Mouse (Mus musculus) frontal cortex, postnatal 10 days (tissue): Measurements from ENCODE around the gene Trim8.

Experiments used
- DNase-seq, 2 experiments: peaks; one replicate each; pipeline ENCODE4 v3.0.0; 2022; ENCODE audit warnings: low spot score in 2 of 2, mixed read lengths in 1 of 2

Gene Trim8

DNA sequence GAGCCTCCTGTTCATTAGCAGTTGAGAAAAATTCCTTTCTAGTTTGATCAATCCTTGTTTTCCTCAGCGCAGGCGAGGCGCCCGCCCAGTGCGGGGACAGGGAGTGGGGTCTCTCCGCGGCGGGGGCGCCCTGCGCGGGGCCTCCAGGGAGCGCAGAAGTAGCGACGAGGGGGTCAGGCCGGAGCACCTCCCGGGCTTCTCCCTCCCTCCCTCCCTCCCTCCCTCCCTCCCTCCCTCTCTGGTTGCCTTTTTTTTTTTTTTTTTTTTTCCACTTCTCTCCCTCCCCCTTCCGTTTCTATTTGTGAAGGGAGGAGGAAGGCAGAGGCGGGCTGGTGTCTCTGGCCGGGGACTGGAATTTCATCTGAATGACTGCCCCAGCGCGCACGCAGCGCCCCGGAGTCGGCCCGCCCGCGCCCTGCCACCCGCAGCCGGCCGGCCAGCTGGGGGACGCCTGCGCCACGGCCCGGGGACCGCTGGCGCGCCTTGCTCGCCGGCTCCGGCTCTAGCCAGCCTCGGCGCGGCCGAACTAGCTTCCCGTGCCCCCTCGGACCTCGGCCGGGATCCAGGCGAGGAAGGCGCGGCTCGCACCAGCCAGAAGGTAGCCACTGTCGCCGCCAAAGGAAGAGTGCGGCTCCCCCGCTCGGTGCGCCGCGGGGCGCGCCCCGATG lies at the start of gene Trim8:
Gene Trim8 (plus strand): TSS at position 302 of the 668 bp plus-strand sequence.
- DNase-seq = peak; percentile 84 to 85

GRCm38 (mm10) chr19:46452052-46452827 lies 49.3 kb upstream of the Trim8 start:
- DNase-seq = peak; percentile 48 to 60

DNA sequence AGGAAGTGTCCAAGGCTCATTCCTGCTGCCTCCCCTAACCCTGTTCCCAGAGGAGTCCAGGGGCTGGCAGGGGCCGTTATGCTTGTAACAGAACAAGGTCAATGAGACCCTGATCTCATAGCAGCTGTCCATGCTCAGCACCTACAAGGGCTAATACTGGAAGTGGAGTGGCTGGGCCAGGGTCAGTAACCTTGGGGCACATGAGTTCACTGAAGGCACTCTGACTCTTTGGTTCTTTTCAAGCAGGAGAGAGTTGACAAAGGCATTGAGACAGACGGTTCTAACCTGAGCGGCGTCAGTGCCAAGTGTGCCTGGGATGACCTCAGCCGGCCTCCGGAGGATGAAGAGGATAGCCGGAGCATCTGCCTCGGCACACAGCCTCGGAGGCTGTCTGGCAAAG lies 48.6 kb upstream of the Trim8 start:
- no peak for DNase-seq

DNA sequence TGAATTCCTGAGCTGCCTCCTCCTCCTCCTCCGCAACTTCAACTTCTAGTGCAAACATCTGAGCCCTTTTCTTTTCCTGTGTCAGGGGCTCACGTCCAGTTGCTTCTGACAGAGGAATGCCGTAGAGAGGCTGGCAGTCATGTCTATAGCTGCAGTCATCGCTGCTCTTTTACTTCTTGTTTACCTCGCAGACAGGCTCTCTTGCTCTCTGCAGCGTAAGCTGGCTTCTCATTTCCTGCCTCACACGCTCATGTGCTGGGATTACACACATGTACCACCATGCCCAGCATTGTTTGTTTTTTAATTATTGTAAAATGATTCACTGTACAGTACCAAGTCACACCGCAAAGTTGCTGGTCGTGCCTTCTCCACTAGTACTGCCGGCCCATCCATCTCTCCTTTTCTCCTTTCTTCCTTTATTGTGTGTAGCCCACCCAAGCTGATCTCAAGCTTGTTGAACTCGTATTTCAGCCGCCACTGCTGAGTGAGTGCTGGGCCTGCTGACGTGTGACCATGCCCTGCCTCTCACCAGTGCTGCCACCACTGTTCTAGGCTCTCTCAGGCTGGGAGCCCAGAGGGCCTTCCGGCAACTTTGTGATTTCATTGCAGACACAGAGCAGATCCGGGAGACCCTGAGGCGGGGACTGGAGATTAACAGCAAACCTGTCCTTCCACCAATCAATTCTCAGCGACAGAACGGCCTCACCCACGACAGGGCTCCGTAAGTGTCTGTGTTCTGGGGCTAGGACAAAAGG lies 47.2 kb upstream of the Trim8 start:
- no peak for DNase-seq

GRCm38 (mm10) chr19:46455032-46455431 lies 46.5 kb upstream of the Trim8 start:
- no peak for DNase-seq

DNA sequence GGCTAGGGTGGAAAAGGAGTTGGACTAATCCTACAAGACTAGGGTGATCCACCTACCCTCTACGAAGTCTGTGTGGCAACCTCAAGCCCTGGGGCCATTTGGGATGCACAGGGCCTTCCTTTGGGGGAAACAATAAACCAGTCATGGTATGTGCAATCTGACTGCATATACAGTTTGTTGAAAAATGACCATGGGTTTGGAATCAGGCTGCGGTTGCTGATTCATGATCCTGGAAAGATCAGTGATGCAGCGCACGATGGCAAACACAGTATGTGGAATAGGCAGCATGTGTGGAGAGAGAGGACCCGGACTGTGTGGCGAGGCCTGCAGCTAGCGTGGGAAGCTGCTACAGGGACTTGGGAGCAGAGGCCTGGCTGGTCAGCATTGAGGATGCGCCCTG lies 45.9 kb upstream of the Trim8 start:
- DNase-seq = no peak

GRCm38 (mm10) chr19:46456018-46456735 lies 45.3 kb upstream of the Trim8 start:
- no peak for DNase-seq

- DNase-seq = no peak
These were observed 43.7 kb upstream of the Trim8 start for GRCm38 (mm10) chr19:46457798-46458197.

DNA sequence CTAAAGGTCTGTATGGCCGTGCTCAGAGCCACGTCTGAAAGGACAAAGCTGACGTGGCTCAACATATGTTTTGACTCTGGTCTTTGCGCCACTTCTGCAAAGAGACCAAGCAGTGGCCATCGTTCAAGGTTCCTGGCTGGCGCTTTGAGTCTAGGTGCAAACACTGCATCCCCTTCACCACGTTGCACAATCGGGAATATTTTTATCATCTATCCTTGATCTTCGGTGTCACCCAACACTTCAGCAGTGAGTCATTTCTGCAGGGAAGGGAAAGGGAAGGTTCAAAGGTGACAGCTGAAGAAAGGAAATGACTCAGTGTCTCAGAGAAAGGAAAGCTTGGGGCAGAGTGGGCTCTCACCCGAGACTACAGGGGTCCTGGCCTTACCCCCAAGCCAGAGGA lies 42.2 kb upstream of the Trim8 start:
- no peak for DNase-seq

DNA sequence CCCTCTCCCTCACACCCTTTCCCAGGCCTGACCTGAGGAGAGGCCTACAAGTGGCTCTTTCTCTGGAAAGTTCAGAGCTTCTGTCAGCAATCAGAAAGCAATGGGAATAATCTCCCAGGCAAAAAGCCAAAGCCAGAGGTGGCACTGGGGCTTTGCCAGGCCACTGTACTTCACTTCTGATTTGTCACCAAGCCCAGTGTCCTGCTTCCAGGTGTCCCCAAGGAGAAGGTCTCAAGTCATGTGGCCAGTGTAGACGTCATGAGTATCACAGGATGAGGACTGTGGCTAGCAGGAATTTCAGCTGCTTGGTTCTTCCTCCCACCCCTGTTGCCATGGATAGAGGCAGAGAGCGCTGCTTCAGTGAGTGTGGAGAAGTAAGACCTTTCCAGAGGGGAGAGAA lies 41.6 kb upstream of the Trim8 start:
- no peak for DNase-seq

DNA sequence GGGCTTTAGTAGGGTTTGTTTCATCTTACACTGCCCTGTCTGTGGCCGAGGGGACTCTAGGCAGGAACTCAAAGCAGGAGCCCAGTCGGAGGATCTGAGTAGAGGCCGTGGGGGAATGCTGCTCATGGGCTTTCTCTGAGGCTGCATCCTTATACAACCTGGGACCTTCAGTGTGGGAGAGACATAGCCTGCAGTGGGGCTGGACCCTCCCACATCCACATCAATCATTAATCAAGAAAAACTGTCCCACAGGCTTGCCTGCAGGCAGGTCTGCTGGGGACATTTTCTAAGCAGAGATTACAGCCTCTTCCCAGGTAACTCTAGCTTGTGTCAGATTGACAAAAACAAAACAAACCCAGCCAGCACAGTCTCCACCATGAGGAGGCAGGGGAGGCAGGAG lies 38.9 kb upstream of the Trim8 start:
- no peak for DNase-seq

- DNase-seq = no peak
These were observed 38.1 kb upstream of the Trim8 start for GRCm38 (mm10) chr19:46463446-46463845.

GRCm38 (mm10) chr19:46466160-46466559 lies 35.3 kb upstream of the Trim8 start:
- no peak for DNase-seq

- DNase-seq = no peak
These were observed 34.4 kb upstream of the Trim8 start for GRCm38 (mm10) chr19:46467051-46467503.

- no peak for DNase-seq
These were observed 30.9 kb upstream of the Trim8 start for GRCm38 (mm10) chr19:46470364-46471240.

DNA sequence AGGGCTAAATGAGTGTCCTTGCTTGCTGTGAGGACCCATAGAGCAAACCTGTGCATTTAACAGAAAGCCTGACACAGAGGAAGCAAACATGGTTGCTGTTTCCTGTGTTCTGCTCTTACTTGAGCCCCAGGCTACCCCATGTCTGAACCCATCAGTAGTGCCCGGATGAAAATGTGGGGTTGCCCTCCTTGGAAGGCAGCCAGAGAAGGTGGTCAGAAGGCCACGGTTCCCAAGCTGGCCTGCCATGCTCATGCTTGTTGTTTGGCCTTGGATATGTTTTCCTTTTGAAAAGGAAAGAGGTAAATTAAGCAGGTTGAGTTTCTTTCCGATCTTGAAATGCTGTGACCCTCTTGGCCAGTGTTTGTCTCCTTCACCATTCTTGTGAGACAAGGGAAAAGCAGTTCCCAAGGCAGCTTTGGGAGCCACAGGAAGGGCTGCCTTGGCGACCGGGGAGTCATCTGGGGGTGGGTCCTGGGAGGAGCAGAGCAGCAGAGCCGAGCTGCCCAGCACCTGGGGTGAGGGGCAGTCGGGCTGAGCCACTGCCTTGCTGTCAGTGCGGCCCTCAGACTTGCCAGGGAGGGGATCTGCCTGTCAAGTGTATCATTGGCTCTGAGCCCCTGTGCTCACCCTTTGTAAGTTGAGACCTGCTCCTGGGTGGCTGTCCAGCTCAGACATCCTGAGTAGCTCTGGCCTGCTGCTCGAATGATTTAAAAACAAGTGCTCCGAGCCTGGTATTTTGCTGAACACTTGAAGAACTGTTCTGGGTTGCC lies 30.0 kb upstream of the Trim8 start:
- no peak for DNase-seq

DNA sequence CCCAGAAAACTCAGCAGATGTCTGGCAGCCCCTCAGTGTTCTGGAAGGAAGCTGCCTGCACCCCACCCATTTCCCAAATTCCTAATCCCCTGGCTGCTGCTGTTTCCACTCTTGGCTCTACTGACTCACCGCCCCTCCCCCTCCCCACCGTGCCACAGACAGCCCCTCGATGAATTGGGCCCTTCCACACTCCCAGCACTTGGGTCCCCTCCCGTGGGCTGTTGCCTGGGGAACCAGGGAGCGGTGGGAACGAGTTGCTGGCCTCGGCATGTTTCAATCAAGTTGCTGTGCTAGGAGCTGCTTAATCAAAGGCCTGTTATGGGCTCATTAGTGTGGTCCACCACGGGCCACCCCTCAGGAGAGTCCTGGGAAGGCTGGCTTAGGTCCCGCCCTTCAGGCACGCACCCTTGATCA lies 24.1 kb upstream of the Trim8 start:
- DNase-seq = peak in 1 of 2 experiments; percentile 49

GRCm38 (mm10) chr19:46478242-46478641 lies 23.3 kb upstream of the Trim8 start:
- DNase-seq = no peak

DNA sequence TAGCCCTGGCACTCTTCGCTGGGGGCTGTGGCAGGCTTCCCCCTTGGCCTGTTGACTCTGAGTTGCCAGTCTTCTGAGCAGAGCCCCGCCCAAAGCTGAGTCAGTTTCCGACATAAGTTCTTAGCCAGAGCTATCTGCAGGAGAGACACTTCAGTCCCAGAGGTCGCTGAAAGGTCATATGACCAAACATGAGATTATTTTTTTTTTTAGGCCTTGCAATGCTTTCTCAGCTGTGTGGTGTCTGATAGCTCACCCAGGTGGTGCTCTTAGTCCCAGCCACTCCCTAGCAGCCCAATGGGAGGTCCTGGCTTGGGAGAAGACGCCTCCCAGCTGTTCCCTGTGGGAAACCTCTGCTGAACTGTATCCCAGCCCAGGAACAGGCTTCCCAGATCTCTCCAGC lies 22.7 kb upstream of the Trim8 start:
- DNase-seq = no peak
